ENCODE assay signal across 8 mouse cellular contexts in genomic region chr19:8711506-8711905, GRCm38 (mm10). TPM values are rescaled to one million over a fixed set of nuclear protein-coding genes. Genes with fewer than 3 reads are reported as not detected.
DNase-seq lines count a peak whose midpoint lies in the region; ATAC-seq lines count a peak whose summit lies in the region.

No protein-coding gene starts in this region.

- H3K36me3 ChIP-seq in intestine, embryonic 15.5 days = peaks cover 35% of the 10 kb centered on the region
- H3K36me3 ChIP-seq in midbrain, embryonic 16.5 days (ENCODE audit: control insufficient read depth, insufficient read depth, low read length) = peaks cover 36% of the 10 kb centered on the region

- H3K27ac ChIP-seq in brown adipose tissue, adult 24 weeks (replicated peaks; ENCODE audit: low read depth, low read length) = peak overlapping the region; percentile 81
- H3K27ac ChIP-seq in intestine, embryonic 15.5 days = no peak overlapping the region
- H3K27ac ChIP-seq in midbrain, embryonic 16.5 days (ENCODE audit: low read length) = no peak overlapping the region

- no peak overlapping the region for H3K9ac ChIP-seq in intestine, embryonic 15.5 days
- peak overlapping the region; percentile 73; the same call in 1 of the 2 replicates for H3K9ac ChIP-seq in midbrain, embryonic 16.5 days (ENCODE audit: low read depth, low read length)

- no peaks in the 10 kb centered on the region for H3K27me3 ChIP-seq in intestine, embryonic 15.5 days (replicated peaks)
- H3K27me3 ChIP-seq in midbrain, embryonic 16.5 days (ENCODE audit: control insufficient read depth, insufficient read depth, low read depth, low read length) = no peaks in the 10 kb centered on the region

- peak overlapping the region; percentile 80 for H3K4me3 ChIP-seq in brown adipose tissue, adult 24 weeks (ENCODE audit: insufficient read depth, low read depth, low read length)
- H3K4me3 ChIP-seq in intestine, embryonic 15.5 days (replicated peaks) = peak overlapping the region; percentile 84; the same call in 1 of the 2 replicates
- peak overlapping the region; percentile 56; the same call in 1 of the 2 replicates for H3K4me3 ChIP-seq in midbrain, embryonic 16.5 days (ENCODE audit: low read depth, low read length)

- WGBS in intestine, embryonic 15.5 days = 61% methylated on average over 4 of the region's 4 CpGs
- 86% methylated on average over 4 of the region's 4 CpGs for WGBS in midbrain, embryonic 16.5 days

- H3K4me2 ChIP-seq in intestine, embryonic 15.5 days (replicated peaks) = peak overlapping the region; percentile 77
- peak overlapping the region; percentile 75 for H3K4me2 ChIP-seq in midbrain, embryonic 16.5 days (ENCODE audit: low read length)

- no peak for ATAC-seq in intestine, embryonic 15.5 days
- ATAC-seq in midbrain, embryonic 16.5 days = no peak

- DNase-seq in kidney, adult 9 months = peak; percentile 28
- no peak for DNase-seq in kidney, postnatal 4 days
- DNase-seq in urinary bladder, postnatal 4 days (ENCODE audit: low spot score in 2 of 2) = no peak
- DNase-seq in layer of hippocampus, postnatal 36 days = no peak
- DNase-seq in adrenal gland, adult 18-20 months (ENCODE audit: low spot score in 2 of 2) = no peak

- H3K4me1 ChIP-seq in brown adipose tissue, adult 24 weeks (ENCODE audit: control insufficient read depth, insufficient read depth, insufficient read length, low read length) = peaks cover 7% of the 10 kb centered on the region; the same call in 1 of the 2 replicates
- H3K4me1 ChIP-seq in intestine, embryonic 15.5 days (replicated peaks) = peaks cover 31% of the 10 kb centered on the region
- peaks cover 32% of the 10 kb centered on the region for H3K4me1 ChIP-seq in midbrain, embryonic 16.5 days (ENCODE audit: control insufficient read depth, insufficient read depth, low read length)

- no peaks in the 10 kb centered on the region for H3K9me3 ChIP-seq in intestine, embryonic 15.5 days
- no peaks in the 10 kb centered on the region for H3K9me3 ChIP-seq in midbrain, embryonic 16.5 days (replicated peaks; ENCODE audit: control insufficient read depth, low read length, poor library complexity, severe bottlenecking)

RNA-seq across cellular contexts. Expression of gene Slc3a2, which starts 11.7 kb away (rescaled TPM):
- polyA plus RNA-seq in brown adipose tissue, adult 24 weeks (2012; ENCODE audit: insufficient read depth, insufficient read length, missing spikeins) = 32.8 and 41.0 TPM in 2 replicates
- 161 and 163 TPM in 2 replicates for polyA plus RNA-seq in intestine, embryonic 15.5 days (2015; fragmentation: Nextera tagmentation; extraction: Ambion mirVana)
- polyA plus RNA-seq in midbrain, embryonic 16.5 days (2015; fragmentation: Nextera tagmentation; extraction: Ambion mirVana) = 176 and 182 TPM in 2 replicates
- 100 to 1,000 TPM; 146 to 149 TPM for total RNA-seq in layer of hippocampus, postnatal 36 days (2021)
- total RNA-seq in adrenal gland, adult 18-20 months (2021) = 100 to 1,000 TPM; 373 to 425 TPM

RNA-seq across cellular contexts. Expression of gene Wdr74, which starts 24.1 kb away (rescaled TPM):
- 28.2 and 31.8 TPM in 2 replicates for polyA plus RNA-seq in brown adipose tissue, adult 24 weeks (2012; ENCODE audit: insufficient read depth, insufficient read length, missing spikeins)
- polyA plus RNA-seq in intestine, embryonic 15.5 days (2015; fragmentation: Nextera tagmentation; extraction: Ambion mirVana) = 77.3 and 88.5 TPM in 2 replicates
- polyA plus RNA-seq in midbrain, embryonic 16.5 days (2015; fragmentation: Nextera tagmentation; extraction: Ambion mirVana) = 93.1 and 95.9 TPM in 2 replicates
- 10 to 100 TPM; 51.0 to 52.3 TPM for total RNA-seq in layer of hippocampus, postnatal 36 days (2021)
- 10 to 100 TPM; 62.4 to 66.2 TPM for total RNA-seq in adrenal gland, adult 18-20 months (2021)

RNA-seq across cellular contexts. Expression of gene 1700092M07Rik, which starts 29.0 kb away (rescaled TPM):
- polyA plus RNA-seq in brown adipose tissue, adult 24 weeks (2012; ENCODE audit: insufficient read depth, insufficient read length, missing spikeins) = not detected in 2 replicates
- 1.8 TPM in 2 replicates for polyA plus RNA-seq in intestine, embryonic 15.5 days (2015; fragmentation: Nextera tagmentation; extraction: Ambion mirVana)
- polyA plus RNA-seq in midbrain, embryonic 16.5 days (2015; fragmentation: Nextera tagmentation; extraction: Ambion mirVana) = 1.2 and 1.8 TPM in 2 replicates
- total RNA-seq in layer of hippocampus, postnatal 36 days (2021) = 1 to 10 TPM; 1.3 to 1.4 TPM
- 1 to 10 TPM; 2.0 to 2.3 TPM for total RNA-seq in adrenal gland, adult 18-20 months (2021)

RNA-seq across cellular contexts. Expression of gene Stx5a, which starts 29.7 kb away (rescaled TPM):
- 30.7 and 43.6 TPM in 2 replicates for polyA plus RNA-seq in brown adipose tissue, adult 24 weeks (2012; ENCODE audit: insufficient read depth, insufficient read length, missing spikeins)
- 119 and 121 TPM in 2 replicates for polyA plus RNA-seq in intestine, embryonic 15.5 days (2015; fragmentation: Nextera tagmentation; extraction: Ambion mirVana)
- polyA plus RNA-seq in midbrain, embryonic 16.5 days (2015; fragmentation: Nextera tagmentation; extraction: Ambion mirVana) = 122 and 123 TPM in 2 replicates
- total RNA-seq in layer of hippocampus, postnatal 36 days (2021) = 10 to 100 TPM; 67.4 to 76.3 TPM
- 100 to 1,000 TPM in 1 of 2 experiments, 10 to 100 TPM in 1; 78.2 to 103 TPM for total RNA-seq in adrenal gland, adult 18-20 months (2021)

RNA-seq across cellular contexts. Expression of gene Nxf1, which starts 45.4 kb away (rescaled TPM):
- 51.6 and 58.1 TPM in 2 replicates for polyA plus RNA-seq in brown adipose tissue, adult 24 weeks (2012; ENCODE audit: insufficient read depth, insufficient read length, missing spikeins)
- 143 and 146 TPM in 2 replicates for polyA plus RNA-seq in intestine, embryonic 15.5 days (2015; fragmentation: Nextera tagmentation; extraction: Ambion mirVana)
- polyA plus RNA-seq in midbrain, embryonic 16.5 days (2015; fragmentation: Nextera tagmentation; extraction: Ambion mirVana) = 146 and 169 TPM in 2 replicates
- 100 to 1,000 TPM in 1 of 2 experiments, 10 to 100 TPM in 1; 99.8 to 119 TPM for total RNA-seq in layer of hippocampus, postnatal 36 days (2021)
- 100 to 1,000 TPM; 127 to 144 TPM for total RNA-seq in adrenal gland, adult 18-20 months (2021)
